Mouse (Mus musculus): ENCODE measurements at regions not wholly inside any gene's neighbourhood (a gene's known extent, or its start where the extent isn't known, plus 50 kb on each side); places are given as distances from the start of the nearest gene placed in this dataset.

GRCm38 (mm10) chr14:120678533-120678932 lies 200.3 kb downstream of the Rap2a start:
- H3K36me3 ChIP-seq (replicated peaks): no peaks in the 10 kb centered on the region
- H3K4me3 ChIP-seq (replicated peaks): no peak overlapping the region
- no peak for ATAC-seq (ENCODE audit: low FRiP score)
- H3K9ac ChIP-seq: no peak overlapping the region
- H3K9me3 ChIP-seq: no peaks in the 10 kb centered on the region
- WGBS: 87% methylated on average over 9 of the region's 9 CpGs
- H3K27me3 ChIP-seq: no peaks in the 10 kb centered on the region
- no peaks in the 10 kb centered on the region for H3K4me1 ChIP-seq
- no peak overlapping the region for H3K4me2 ChIP-seq
- H3K27ac ChIP-seq: no peak overlapping the region

- Histone ChIP-seq H3K27me3 (no peaks in the 10 kb centered on the region), H3K9me3 (no peaks in the 10 kb centered on the region), H3K36me3 (replicated peaks) (no peaks in the 10 kb centered on the region), H3K4me1 (no peaks in the 10 kb centered on the region), H3K4me2 (no peak overlapping the region), H3K9ac (no peak overlapping the region), H3K4me3 (replicated peaks) (no peak overlapping the region), H3K27ac (no peak overlapping the region)
- WGBS: 78% methylated on average over 2 of the region's 2 CpGs
- no peak for ATAC-seq (ENCODE audit: low FRiP score)
Measured at GRCm38 (mm10) chr14:120679072-120679471, 200.8 kb downstream of the Rap2a start.

GRCm38 (mm10) chr14:120680272-120680671 lies 202.0 kb downstream of the Rap2a start:
- H3K36me3 ChIP-seq (replicated peaks): no peaks in the 10 kb centered on the region
- H3K4me2 ChIP-seq: no peak overlapping the region
- no peak overlapping the region for H3K4me3 ChIP-seq (replicated peaks)
- WGBS: 91% methylated on average over 2 of the region's 2 CpGs
- ATAC-seq (ENCODE audit: low FRiP score): no peak
- no peak overlapping the region for H3K9ac ChIP-seq
- H3K27me3 ChIP-seq: no peaks in the 10 kb centered on the region
- H3K9me3 ChIP-seq: no peaks in the 10 kb centered on the region
- no peaks in the 10 kb centered on the region for H3K4me1 ChIP-seq
- no peak overlapping the region for H3K27ac ChIP-seq

- no peak for ATAC-seq (ENCODE audit: low FRiP score)
- 84% methylated on average over 4 of the region's 4 CpGs for WGBS
- no peaks in the 10 kb centered on the region for H3K36me3 ChIP-seq (replicated peaks)
- no peaks in the 10 kb centered on the region for H3K27me3 ChIP-seq
- no peak overlapping the region for H3K9ac ChIP-seq
- no peak overlapping the region for H3K4me2 ChIP-seq
- no peaks in the 10 kb centered on the region for H3K9me3 ChIP-seq
- H3K27ac ChIP-seq: no peak overlapping the region
- no peaks in the 10 kb centered on the region for H3K4me1 ChIP-seq
- H3K4me3 ChIP-seq (replicated peaks): no peak overlapping the region
Measured at GRCm38 (mm10) chr14:120685263-120685662, 207.0 kb downstream of the Rap2a start.

- Histone ChIP-seq H3K9ac (no peak overlapping the region), H3K4me3 (replicated peaks) (no peak overlapping the region), H3K27me3 (no peaks in the 10 kb centered on the region), H3K9me3 (no peaks in the 10 kb centered on the region), H3K36me3 (replicated peaks) (no peaks in the 10 kb centered on the region), H3K4me1 (no peaks in the 10 kb centered on the region), H3K4me2 (no peak overlapping the region), H3K27ac (no peak overlapping the region)
- no peak for ATAC-seq (ENCODE audit: low FRiP score)
- 91% methylated on average over 7 of the region's 7 CpGs for WGBS
Measured at GRCm38 (mm10) chr14:120685877-120686276, 207.6 kb downstream of the Rap2a start.

- no peaks in the 10 kb centered on the region for H3K9me3 ChIP-seq
- no peak for ATAC-seq (ENCODE audit: low FRiP score)
- H3K4me2 ChIP-seq: no peak overlapping the region
- WGBS: 91% methylated on average over 4 of the region's 4 CpGs
- no peaks in the 10 kb centered on the region for H3K27me3 ChIP-seq
- no peak overlapping the region for H3K27ac ChIP-seq
- no peak overlapping the region for H3K4me3 ChIP-seq (replicated peaks)
- no peaks in the 10 kb centered on the region for H3K4me1 ChIP-seq
- H3K9ac ChIP-seq: no peak overlapping the region
- no peaks in the 10 kb centered on the region for H3K36me3 ChIP-seq (replicated peaks)
Measured at GRCm38 (mm10) chr14:120686751-120687150, 208.5 kb downstream of the Rap2a start.

GRCm38 (mm10) chr14:120699378-120699777 lies 211.6 kb upstream of the Ipo5 start:
- H3K27ac ChIP-seq: no peak overlapping the region
- H3K4me2 ChIP-seq: no peak overlapping the region
- H3K4me3 ChIP-seq (replicated peaks): no peak overlapping the region
- no peaks in the 10 kb centered on the region for H3K4me1 ChIP-seq
- ATAC-seq (ENCODE audit: low FRiP score): no peak
- no peaks in the 10 kb centered on the region for H3K9me3 ChIP-seq
- WGBS: 79% methylated on average over 4 of the region's 4 CpGs
- H3K27me3 ChIP-seq: no peaks in the 10 kb centered on the region
- H3K9ac ChIP-seq: no peak overlapping the region
- H3K36me3 ChIP-seq (replicated peaks): no peaks in the 10 kb centered on the region

- H3K36me3 ChIP-seq (replicated peaks): no peaks in the 10 kb centered on the region
- ATAC-seq (ENCODE audit: low FRiP score): no peak
- no peaks in the 10 kb centered on the region for H3K27me3 ChIP-seq
- H3K27ac ChIP-seq: no peak overlapping the region
- no peak overlapping the region for H3K9ac ChIP-seq
- no peak overlapping the region for H3K4me3 ChIP-seq (replicated peaks)
- H3K9me3 ChIP-seq: no peaks in the 10 kb centered on the region
- no peak overlapping the region for H3K4me2 ChIP-seq
- no peaks in the 10 kb centered on the region for H3K4me1 ChIP-seq
- 90% methylated on average over 4 of the region's 4 CpGs for WGBS
Measured at GRCm38 (mm10) chr14:120705301-120705801, 205.7 kb upstream of the Ipo5 start.

GRCm38 (mm10) chr14:120710782-120711181 lies 200.2 kb upstream of the Ipo5 start:
- no peak overlapping the region for H3K4me3 ChIP-seq (replicated peaks)
- no peaks in the 10 kb centered on the region for H3K27me3 ChIP-seq
- no peak for ATAC-seq (ENCODE audit: low FRiP score)
- WGBS: 89% methylated on average over 4 of the region's 4 CpGs
- H3K9me3 ChIP-seq: no peaks in the 10 kb centered on the region
- no peaks in the 10 kb centered on the region for H3K4me1 ChIP-seq
- no peaks in the 10 kb centered on the region for H3K36me3 ChIP-seq (replicated peaks)
- no peak overlapping the region for H3K9ac ChIP-seq
- H3K27ac ChIP-seq: no peak overlapping the region
- H3K4me2 ChIP-seq: no peak overlapping the region

GRCm38 (mm10) chr14:120720464-120721445 lies 190.3 kb upstream of the Ipo5 start:
- 80% methylated on average over 20 of the region's 20 CpGs for WGBS
- Histone ChIP-seq H3K9ac (no peak overlapping the region), H3K9me3 (no peaks in the 10 kb centered on the region), H3K27ac (no peak overlapping the region), H3K27me3 (no peaks in the 10 kb centered on the region), H3K36me3 (replicated peaks) (no peaks in the 10 kb centered on the region), H3K4me1 (peaks cover 8% of the 10 kb centered on the region), H3K4me3 (replicated peaks) (no peak overlapping the region), H3K4me2 (no peak overlapping the region)
- no peak for ATAC-seq (ENCODE audit: low FRiP score)

GRCm38 (mm10) chr14:120721593-120722461 lies 189.2 kb upstream of the Ipo5 start:
- WGBS: 54% methylated on average over 6 of the region's 6 CpGs
- ATAC-seq (ENCODE audit: low FRiP score): no peak
- H3K9me3 ChIP-seq: no peaks in the 10 kb centered on the region
- H3K4me2 ChIP-seq: no peak overlapping the region
- H3K4me3 ChIP-seq (replicated peaks): no peak overlapping the region
- peaks cover 8% of the 10 kb centered on the region for H3K4me1 ChIP-seq
- H3K27ac ChIP-seq: no peak overlapping the region
- no peaks in the 10 kb centered on the region for H3K27me3 ChIP-seq
- no peak overlapping the region for H3K9ac ChIP-seq
- no peaks in the 10 kb centered on the region for H3K36me3 ChIP-seq (replicated peaks)

- Histone ChIP-seq H3K4me2 (no peak overlapping the region), H3K4me1 (peaks cover 8% of the 10 kb centered on the region), H3K27ac (no peak overlapping the region), H3K36me3 (replicated peaks) (no peaks in the 10 kb centered on the region), H3K9me3 (no peaks in the 10 kb centered on the region), H3K4me3 (replicated peaks) (no peak overlapping the region), H3K9ac (no peak overlapping the region), H3K27me3 (no peaks in the 10 kb centered on the region)
- 77% methylated on average over 6 of the region's 6 CpGs for WGBS
- ATAC-seq (ENCODE audit: low FRiP score): no peak
Measured at GRCm38 (mm10) chr14:120722546-120723112, 188.4 kb upstream of the Ipo5 start.
